8 mouse cellular contexts compared by ENCODE assay signal in genomic region chr7:34388445-34389276, GRCm38 (mm10). TPM values are rescaled to one million over a fixed set of nuclear protein-coding genes. Genes with fewer than 3 reads are reported as not detected.
DNase-seq lines count a peak whose midpoint lies in the region; TF ChIP-seq lines count a peak whose summit lies in the region.

No protein-coding gene starts in this region.

- no peak for TF ChIP-seq POLR2A in cerebellum, adult 2 months (IDR thresholded peaks at IDR 0.05; ENCODE audit: borderline replicate concordance, insufficient read depth, low read length)

- peak overlapping the region; percentile 77 for H3K4me3 ChIP-seq in cerebellum, adult 2 months (replicated peaks; ENCODE audit: insufficient read depth, low read depth, low read length)
- H3K4me3 ChIP-seq in hindbrain, embryonic 10.5 days = peak overlapping the region; percentile 98

- TF ChIP-seq CTCF in cerebellum, adult 2 months (IDR thresholded peaks at IDR 0.05; ENCODE audit: borderline replicate concordance, insufficient read depth, low read depth, low read length) = no peak

- WGBS in cerebellum, adult 2 months = under 1% methylated on average over 64 of the region's 64 CpGs
- under 1% methylated on average over 64 of the region's 64 CpGs for WGBS in hindbrain, embryonic 10.5 days

- H3K36me3 ChIP-seq in hindbrain, embryonic 10.5 days = peaks cover 14% of the 10 kb centered on the region; the same call in 1 of the 2 replicates

- peak overlapping the region; percentile 87 for H3K27ac ChIP-seq in cerebellum, adult 2 months (ENCODE audit: insufficient read depth, low read length)
- peak overlapping the region; percentile 99 for H3K27ac ChIP-seq in hindbrain, embryonic 10.5 days

- H3K9me3 ChIP-seq in hindbrain, embryonic 10.5 days = no peaks in the 10 kb centered on the region

- H3K4me1 ChIP-seq in cerebellum, adult 2 months (ENCODE audit: control insufficient read depth, insufficient read depth, low read length) = peaks cover 13% of the 10 kb centered on the region
- peaks cover 43% of the 10 kb centered on the region for H3K4me1 ChIP-seq in hindbrain, embryonic 10.5 days (replicated peaks)

- H3K27me3 ChIP-seq in cerebellum, adult 2 months (ENCODE audit: control insufficient read depth, insufficient read depth, low read length) = no peaks in the 10 kb centered on the region
- no peaks in the 10 kb centered on the region for H3K27me3 ChIP-seq in hindbrain, embryonic 10.5 days (ENCODE audit: insufficient read depth, poor library complexity, severe bottlenecking)

- peak; percentile 61 for DNase-seq in MN1 (ENCODE audit: low spot score)
- DNase-seq in cerebellum, adult 2 months = peak; percentile 75 to 80
- DNase-seq in forelimb bud, embryonic 11.5 days (ENCODE audit: low read depth, low spot score) = peak; percentile 21
- peak; percentile 65 for DNase-seq in hindbrain, embryonic 10.5 days (ENCODE audit: low spot score)
- DNase-seq in layer of hippocampus, postnatal 14 days (ENCODE audit: low spot score in 2 of 2) = peak; percentile 61 to 64
- DNase-seq in lung, postnatal 4 days = peak; percentile 81 to 82
- peak; percentile 69 for DNase-seq in retina, postnatal 1 day
- DNase-seq in thymus, postnatal 4 days = peak; percentile 80

RNA-seq across cellular contexts. Expression of gene Lsm14a, which starts 4.5 kb away (rescaled TPM):
- 66.5 and 76.7 TPM in 2 replicates for polyA plus RNA-seq in cerebellum, adult 2 months (2012; rRNA removed)
- 84.5 and 104 TPM in 2 replicates for polyA plus RNA-seq in hindbrain, embryonic 10.5 days (2016; fragmentation: Nextera tagmentation; extraction: Ambion mirVana)
- total RNA-seq in layer of hippocampus, postnatal 14 days (2021) = 10 to 100 TPM; 71.2 to 77.8 TPM

Comparison
In these comparisons a context has a peak if more than half of its experiments do, and no peak if none do; other contexts are left out.
1. Peak in every context shown above with its lines: DNase-seq, H3K4me3 ChIP-seq and H3K27ac ChIP-seq.
2. DNase-seq: peak in every context shown above with its lines; median percentile 82 in lung, postnatal 4 days; 80 in thymus, postnatal 4 days; 78 in cerebellum, adult 2 months; 69 in retina, postnatal 1 day; 65 in hindbrain, embryonic 10.5 days; 62 in layer of hippocampus, postnatal 14 days; 61 in MN1; 21 in forelimb bud, embryonic 11.5 days.